Comparison of ENCODE assay signal across 9 mouse cellular contexts in genomic region chr17:47600601-47601388, GRCm38 (mm10). TPM values are rescaled to one million over a fixed set of nuclear protein-coding genes. Genes with fewer than 3 reads are reported as not detected.
A peak's percentile ranks its signal among the peaks of the same experiment; 100 is the strongest.
DNase-seq lines count a peak whose midpoint lies in the region; ATAC-seq and TF ChIP-seq lines count a peak whose summit lies in the region.
"Had no signal": no experiment of that assay in that cellular context is flagged by ENCODE, and none has a peak within 500 bp of the region (broad histone marks: within the 10 kb centered on the region; RNA-seq: fewer than 3 reads in every experiment).

No protein-coding gene starts in this region.

- intact Hi-C loops in heart, postnatal 25 days (cut with DNase I), result no loop called here

- ATAC-seq in heart, embryonic 15.5 days (replicated peaks; ENCODE audit: insufficient number of reproducible peaks, insufficient read depth, low FRiP score, low read depth), result no peak
- no peak for ATAC-seq in intestine, embryonic 15.5 days
- no peak for ATAC-seq in stomach, embryonic 16.5 days (ENCODE audit: insufficient read depth, low FRiP score)
- ATAC-seq in monocyte, adult 5-6 weeks (replicated peaks; ENCODE audit: insufficient number of reproducible peaks, low FRiP score, low TSS enrichment, poor library complexity, severe bottlenecking), result no peak
- ATAC-seq in hindbrain, embryonic 13.5 days (ENCODE audit: low FRiP score), result no peak
- no peak for ATAC-seq in forebrain, embryonic 13.5 days

- H3K27ac ChIP-seq in heart, embryonic 15.5 days, result peak overlapping the region; percentile 44
- H3K27ac ChIP-seq in ES-E14 (ENCODE audit: insufficient read depth, low read depth, low read length, poor library complexity, severe bottlenecking), result peak overlapping the region; percentile 14; the same call in 1 of the 2 replicates
- H3K27ac ChIP-seq in intestine, embryonic 15.5 days, result peak overlapping the region; percentile 27
- H3K27ac ChIP-seq in stomach, embryonic 16.5 days (ENCODE audit: low read length), result peak overlapping the region; percentile 72
- H3K27ac ChIP-seq in hindbrain, embryonic 13.5 days, result no peak overlapping the region
- no peak overlapping the region for H3K27ac ChIP-seq in forebrain, embryonic 13.5 days

- in situ Hi-C loops in ES-E14 (cut with MboI; ENCODE audit: low sequenced_read_pairs in 2 of 2, unreplicated experiment in 2 of 2), result no loop called here

- H3K4me1 ChIP-seq in heart, embryonic 15.5 days (replicated peaks), result peaks cover 41% of the 10 kb centered on the region
- peaks cover 18 to 19% of the 10 kb centered on the region in 2 experiments for H3K4me1 ChIP-seq in ES-E14 (ENCODE audit: control insufficient read depth in 2 of 2, insufficient read depth in 2 of 2, low read length in 2 of 2, poor library complexity in 1 of 2)
- peaks cover 27% of the 10 kb centered on the region for H3K4me1 ChIP-seq in intestine, embryonic 15.5 days (replicated peaks)
- peaks cover 27% of the 10 kb centered on the region for H3K4me1 ChIP-seq in stomach, embryonic 16.5 days (ENCODE audit: control insufficient read depth, insufficient read depth, low read length)
- H3K4me1 ChIP-seq in hindbrain, embryonic 13.5 days (replicated peaks), result peaks cover 25% of the 10 kb centered on the region
- H3K4me1 ChIP-seq in forebrain, embryonic 13.5 days, result peaks cover 22% of the 10 kb centered on the region

- no peak overlapping the region for H3K4me2 ChIP-seq in heart, embryonic 15.5 days
- no peak overlapping the region for H3K4me2 ChIP-seq in intestine, embryonic 15.5 days (replicated peaks)
- no peak overlapping the region for H3K4me2 ChIP-seq in stomach, embryonic 16.5 days (ENCODE audit: low read depth, low read length)
- no peak overlapping the region for H3K4me2 ChIP-seq in hindbrain, embryonic 13.5 days
- no peak overlapping the region for H3K4me2 ChIP-seq in forebrain, embryonic 13.5 days

- no peaks in the 10 kb centered on the region for H3K9me3 ChIP-seq in heart, embryonic 15.5 days (replicated peaks)
- H3K9me3 ChIP-seq in ES-E14 (ENCODE audit: control insufficient read depth, insufficient read depth, low read depth, low read length), result no peaks in the 10 kb centered on the region
- H3K9me3 ChIP-seq in intestine, embryonic 15.5 days, result no peaks in the 10 kb centered on the region
- H3K9me3 ChIP-seq in stomach, embryonic 16.5 days (replicated peaks; ENCODE audit: control insufficient read depth, low read length), result no peaks in the 10 kb centered on the region
- no peaks in the 10 kb centered on the region for H3K9me3 ChIP-seq in hindbrain, embryonic 13.5 days
- no peaks in the 10 kb centered on the region for H3K9me3 ChIP-seq in forebrain, embryonic 13.5 days (replicated peaks)

- DNase-seq in heart, postnatal 25 days (ENCODE audit: low spot score), result no peak
- DNase-seq in ES-E14 (ENCODE audit: low read depth, low spot score), result no peak
- DNase-seq: layer of hippocampus, postnatal 36 days had no signal

- WGBS in heart, embryonic 15.5 days, result 79% methylated on average over 13 of the region's 13 CpGs
- 82% methylated on average over 13 of the region's 13 CpGs for WGBS in intestine, embryonic 15.5 days
- WGBS in stomach, embryonic 16.5 days, result 83% methylated on average over 13 of the region's 13 CpGs
- 86% methylated on average over 13 of the region's 13 CpGs for WGBS in hindbrain, embryonic 13.5 days
- WGBS in forebrain, embryonic 13.5 days, result 90% methylated on average over 13 of the region's 13 CpGs

- no peaks in the 10 kb centered on the region for H3K27me3 ChIP-seq in heart, embryonic 15.5 days
- no peaks in the 10 kb centered on the region for H3K27me3 ChIP-seq in intestine, embryonic 15.5 days (replicated peaks)
- H3K27me3 ChIP-seq in stomach, embryonic 16.5 days (ENCODE audit: control insufficient read depth, insufficient read depth, low read length), result no peaks in the 10 kb centered on the region
- 0 out of 2 replicates have a peak, but pooled peaks cover 4% of the 10 kb centered on the region for H3K27me3 ChIP-seq in hindbrain, embryonic 13.5 days
- H3K27me3 ChIP-seq in forebrain, embryonic 13.5 days, result no peaks in the 10 kb centered on the region

- H3K9ac ChIP-seq in heart, embryonic 15.5 days, result no peak overlapping the region
- 0 out of 2 replicates have a peak overlapping the region, but pooled peaks have one; percentile 14 for H3K9ac ChIP-seq in ES-E14 (ENCODE audit: insufficient read depth, low read depth, low read length, poor library complexity, severe bottlenecking)
- H3K9ac ChIP-seq in intestine, embryonic 15.5 days, result no peak overlapping the region
- no peak overlapping the region for H3K9ac ChIP-seq in stomach, embryonic 16.5 days (ENCODE audit: low read length)
- H3K9ac ChIP-seq in hindbrain, embryonic 13.5 days, result no peak overlapping the region
- no peak overlapping the region for H3K9ac ChIP-seq in forebrain, embryonic 13.5 days

- H3K36me3 ChIP-seq in heart, embryonic 15.5 days, result peaks cover 70% of the 10 kb centered on the region
- peaks cover 60% of the 10 kb centered on the region for H3K36me3 ChIP-seq in ES-E14 (ENCODE audit: control insufficient read depth, insufficient read depth, low read length, poor library complexity, severe bottlenecking)
- H3K36me3 ChIP-seq in intestine, embryonic 15.5 days, result peaks cover 45% of the 10 kb centered on the region
- peaks cover 25% of the 10 kb centered on the region for H3K36me3 ChIP-seq in stomach, embryonic 16.5 days (ENCODE audit: control insufficient read depth, insufficient read depth, low read length)
- H3K36me3 ChIP-seq in hindbrain, embryonic 13.5 days, result peaks cover 71% of the 10 kb centered on the region
- H3K36me3 ChIP-seq in forebrain, embryonic 13.5 days (ENCODE audit: poor library complexity, severe bottlenecking), result peaks cover 73% of the 10 kb centered on the region

- no peak overlapping the region for H3K4me3 ChIP-seq in heart, embryonic 15.5 days
- H3K4me3 ChIP-seq in ES-E14 (ENCODE audit: insufficient read depth in 1 of 2, low read depth in 1 of 2, low read length in 2 of 2, poor library complexity in 1 of 2, severe bottlenecking in 1 of 2), result peak overlapping the region in 1 of 2 experiments; percentile 33; a peak in 2 of 4 replicates
- no peak overlapping the region for H3K4me3 ChIP-seq in intestine, embryonic 15.5 days (replicated peaks)
- no peak overlapping the region for H3K4me3 ChIP-seq in stomach, embryonic 16.5 days (replicated peaks; ENCODE audit: low read length)
- H3K4me3 ChIP-seq in hindbrain, embryonic 13.5 days, result no peak overlapping the region
- no peak overlapping the region for H3K4me3 ChIP-seq in forebrain, embryonic 13.5 days

TF ChIP-seq in ES-E14, 5 proteins besides CTCF, POLR2A, EP300 and RAD21:
- TF ChIP-seq ZC3H11A (IDR thresholded peaks at IDR 0.05; ENCODE audit: borderline replicate concordance, low read depth, low read length) (no peak), ZNF384 (IDR thresholded peaks at IDR 0.05; ENCODE audit: low read depth, low read length) (no peak), MAFK (IDR thresholded peaks at IDR 0.05; ENCODE audit: insufficient read depth, low read depth, low read length) (no peak), HCFC1 (IDR thresholded peaks at IDR 0.05; ENCODE audit: borderline replicate concordance, insufficient read depth, low read length) (no peak), CHD2 (IDR thresholded peaks at IDR 0.05; ENCODE audit: low read depth, low read length) (no peak)

RNA-seq across cellular contexts. Expression of gene Bysl, which starts 10.5 kb away (rescaled TPM):
- 18.2 and 22.6 TPM in 2 replicates for polyA plus RNA-seq in heart, embryonic 15.5 days (2015; fragmentation: Nextera tagmentation; extraction: Ambion mirVana)
- total RNA-seq in heart, postnatal 25 days (2021), result 10 to 100 TPM; 15.0 to 15.8 TPM
- 51.5 and 51.8 TPM in 2 replicates for total RNA-seq in ES-E14 (2012; rRNA removed)
- 20.1 and 22.4 TPM in 2 replicates for polyA plus RNA-seq in intestine, embryonic 15.5 days (2015; fragmentation: Nextera tagmentation; extraction: Ambion mirVana)
- polyA plus RNA-seq in stomach, embryonic 16.5 days (2015; fragmentation: Nextera tagmentation; extraction: Ambion mirVana), result 21.0 and 22.1 TPM in 2 replicates
- 6.1 to 11.2 TPM (median 8.2 TPM) in 3 replicates for total RNA-seq in monocyte, adult 5-6 weeks (2017)
- 33.9 and 34.2 TPM in 2 replicates for polyA plus RNA-seq in hindbrain, embryonic 13.5 days (2015; fragmentation: Nextera tagmentation; extraction: Ambion mirVana)
- polyA plus RNA-seq in forebrain, embryonic 13.5 days (2015; fragmentation: Nextera tagmentation; extraction: Ambion mirVana), result 29.7 and 33.2 TPM in 2 replicates

RNA-seq across cellular contexts. Expression of gene Med20, which starts 10.6 kb away (rescaled TPM):
- 25.4 and 31.2 TPM in 2 replicates for polyA plus RNA-seq in heart, embryonic 15.5 days (2015; fragmentation: Nextera tagmentation; extraction: Ambion mirVana)
- total RNA-seq in heart, postnatal 25 days (2021), result 10 to 100 TPM; 18.3 to 20.1 TPM
- 43.4 and 46.1 TPM in 2 replicates for total RNA-seq in ES-E14 (2012; rRNA removed)
- polyA plus RNA-seq in intestine, embryonic 15.5 days (2015; fragmentation: Nextera tagmentation; extraction: Ambion mirVana), result 39.8 and 41.2 TPM in 2 replicates
- 40.7 and 47.5 TPM in 2 replicates for polyA plus RNA-seq in stomach, embryonic 16.5 days (2015; fragmentation: Nextera tagmentation; extraction: Ambion mirVana)
- 34.9 to 75.1 TPM (median 57.2 TPM) in 3 replicates for total RNA-seq in monocyte, adult 5-6 weeks (2017)
- polyA plus RNA-seq in hindbrain, embryonic 13.5 days (2015; fragmentation: Nextera tagmentation; extraction: Ambion mirVana), result 42.5 and 44.8 TPM in 2 replicates
- 42.6 and 45.2 TPM in 2 replicates for polyA plus RNA-seq in forebrain, embryonic 13.5 days (2015; fragmentation: Nextera tagmentation; extraction: Ambion mirVana)

RNA-seq across cellular contexts. Expression of gene Gm20517, which starts 10.6 kb away (rescaled TPM):
- 0.60 and 1.6 TPM in 2 replicates for polyA plus RNA-seq in heart, embryonic 15.5 days (2015; fragmentation: Nextera tagmentation; extraction: Ambion mirVana)
- total RNA-seq in heart, postnatal 25 days (2021), result 1 to 10 TPM; 2.3 to 2.5 TPM
- total RNA-seq in ES-E14 (2012; rRNA removed), result 4.9 and 5.4 TPM in 2 replicates
- 0.54 and 0.88 TPM in 2 replicates for polyA plus RNA-seq in intestine, embryonic 15.5 days (2015; fragmentation: Nextera tagmentation; extraction: Ambion mirVana)
- 0.89 and 1.9 TPM in 2 replicates for polyA plus RNA-seq in stomach, embryonic 16.5 days (2015; fragmentation: Nextera tagmentation; extraction: Ambion mirVana)
- total RNA-seq in monocyte, adult 5-6 weeks (2017), result 0.21 to 4.1 TPM (median 3.4 TPM) in 3 replicates
- polyA plus RNA-seq in hindbrain, embryonic 13.5 days (2015; fragmentation: Nextera tagmentation; extraction: Ambion mirVana), result 2.1 and 2.7 TPM in 2 replicates
- 1.7 and 3.0 TPM in 2 replicates for polyA plus RNA-seq in forebrain, embryonic 13.5 days (2015; fragmentation: Nextera tagmentation; extraction: Ambion mirVana)

RNA-seq across cellular contexts. Expression of gene Usp49, which starts 29.7 kb away (rescaled TPM):
- 2.5 and 3.2 TPM in 2 replicates for polyA plus RNA-seq in heart, embryonic 15.5 days (2015; fragmentation: Nextera tagmentation; extraction: Ambion mirVana)
- total RNA-seq in heart, postnatal 25 days (2021), result 1 to 10 TPM; 3.3 to 4.0 TPM
- total RNA-seq in ES-E14 (2012; rRNA removed), result 10.0 and 15.5 TPM in 2 replicates
- polyA plus RNA-seq in intestine, embryonic 15.5 days (2015; fragmentation: Nextera tagmentation; extraction: Ambion mirVana), result 5.9 and 6.3 TPM in 2 replicates
- polyA plus RNA-seq in stomach, embryonic 16.5 days (2015; fragmentation: Nextera tagmentation; extraction: Ambion mirVana), result 3.3 and 3.5 TPM in 2 replicates
- 2.6 to 3.9 TPM (median 3.0 TPM) in 3 replicates for total RNA-seq in monocyte, adult 5-6 weeks (2017)
- polyA plus RNA-seq in hindbrain, embryonic 13.5 days (2015; fragmentation: Nextera tagmentation; extraction: Ambion mirVana), result 8.6 and 9.1 TPM in 2 replicates
- polyA plus RNA-seq in forebrain, embryonic 13.5 days (2015; fragmentation: Nextera tagmentation; extraction: Ambion mirVana), result 10.2 and 11.2 TPM in 2 replicates

Comparison
In these comparisons a context has a peak if more than half of its experiments do, and no peak if none do; other contexts are left out.
1. H3K27ac ChIP-seq: peak in heart, embryonic 15.5 days (single experiment), ES-E14 (single experiment), intestine, embryonic 15.5 days (single experiment) and stomach, embryonic 16.5 days (single experiment); none in hindbrain, embryonic 13.5 days (single experiment) and forebrain, embryonic 13.5 days (single experiment).